Mouse (Mus musculus) adrenal gland, adult (tissue): ENCODE measurements at regions not wholly inside any gene's neighbourhood (a gene's known extent, or its start where the extent isn't known, plus 50 kb on each side); places are given as distances from the start of the nearest gene placed in this dataset.
A peak's percentile ranks its signal among the peaks of the same experiment; 100 is the strongest.
"Not testable (repeated sequence)": the region's sequence is repeated elsewhere in the genome, so short reads cannot be mapped to it uniquely, and the experiment has no call there.

Experiments used
- DNase-seq, 2 experiments: peaks; one replicate each; pipeline ENCODE4 v3.0.0; 2022 to 2023; ENCODE audit warnings: low spot score in 1 of 2; ENCODE audit not compliant: inconsistent age in 2 of 2

GRCm38 (mm10) chr17:55036142-55036541 lies 409.0 kb upstream of the St6gal2 start:
- peak; percentile 12 to 43 for DNase-seq

GRCm38 (mm10) chr17:55040216-55040615 lies 405.0 kb upstream of the St6gal2 start:
- DNase-seq, result not testable (repeated sequence)

- no peak for DNase-seq
These were observed 376.8 kb upstream of the St6gal2 start for GRCm38 (mm10) chr17:55068420-55068819.

DNA sequence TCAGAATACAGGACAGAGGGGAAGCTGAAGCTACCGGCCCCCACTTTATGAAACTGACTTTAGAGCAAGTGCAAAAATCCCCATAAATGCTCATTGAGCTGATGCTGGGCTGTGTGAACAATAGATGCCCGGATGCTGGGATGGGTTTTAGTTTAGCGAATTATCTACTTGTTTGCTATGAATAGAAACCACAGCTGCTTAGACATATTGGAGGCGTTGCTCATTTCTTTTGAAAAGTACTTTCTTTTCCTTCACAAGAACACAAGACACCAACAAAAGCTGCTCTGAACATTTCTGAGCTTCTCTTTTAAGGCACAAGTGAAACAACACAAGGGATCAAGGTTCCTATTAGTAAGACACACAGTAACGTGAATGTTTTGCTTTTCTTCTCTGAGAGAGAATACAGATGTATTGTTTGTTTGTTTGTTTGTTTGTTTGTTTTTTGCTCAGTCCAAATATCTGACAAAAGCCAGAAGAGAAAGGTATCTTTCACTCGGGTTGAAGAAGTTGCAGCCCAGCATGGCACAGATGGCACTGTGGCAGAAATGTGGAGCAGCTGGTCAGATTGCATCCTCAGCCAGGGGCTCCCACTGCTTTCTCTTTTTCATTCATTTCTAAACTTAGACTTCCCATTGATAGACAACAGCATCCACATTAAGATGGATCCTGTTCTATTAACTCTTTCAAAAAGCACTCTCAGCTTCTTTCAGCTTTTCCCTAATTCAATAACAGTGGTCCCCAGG lies 361.7 kb upstream of the St6gal2 start:
- no peak for DNase-seq

DNA sequence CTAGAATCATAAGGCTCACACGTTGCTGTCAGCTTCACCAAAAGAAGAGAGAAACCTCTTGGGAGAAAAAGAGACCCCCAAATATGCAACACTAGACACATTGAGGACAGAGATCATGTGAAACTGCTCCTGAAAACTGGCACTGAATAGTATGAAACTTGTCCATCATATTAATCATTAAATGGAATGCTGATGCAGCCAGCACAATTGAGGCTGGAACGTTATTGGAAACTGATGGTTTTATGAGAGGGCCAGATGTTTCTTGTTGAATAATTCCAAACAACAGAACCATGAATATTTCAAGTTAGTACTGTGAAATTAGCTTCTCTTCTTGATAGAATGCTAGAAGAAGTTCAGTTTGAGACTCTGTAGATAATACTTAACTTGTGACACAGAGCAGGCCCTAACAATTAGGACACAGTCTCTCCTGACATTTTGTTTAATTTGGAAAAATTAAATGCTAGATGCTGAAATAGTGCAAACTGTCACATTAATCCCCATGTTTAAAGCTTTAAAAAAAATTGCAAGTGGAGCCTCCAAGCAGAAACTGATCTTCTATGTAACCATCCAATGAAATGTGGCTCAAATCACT lies 354.4 kb upstream of the St6gal2 start:
- DNase-seq, result no peak

GRCm38 (mm10) chr17:55103470-55103869 lies 341.7 kb upstream of the St6gal2 start:
- peak in 1 of 2 experiments; percentile 38 for DNase-seq

DNA sequence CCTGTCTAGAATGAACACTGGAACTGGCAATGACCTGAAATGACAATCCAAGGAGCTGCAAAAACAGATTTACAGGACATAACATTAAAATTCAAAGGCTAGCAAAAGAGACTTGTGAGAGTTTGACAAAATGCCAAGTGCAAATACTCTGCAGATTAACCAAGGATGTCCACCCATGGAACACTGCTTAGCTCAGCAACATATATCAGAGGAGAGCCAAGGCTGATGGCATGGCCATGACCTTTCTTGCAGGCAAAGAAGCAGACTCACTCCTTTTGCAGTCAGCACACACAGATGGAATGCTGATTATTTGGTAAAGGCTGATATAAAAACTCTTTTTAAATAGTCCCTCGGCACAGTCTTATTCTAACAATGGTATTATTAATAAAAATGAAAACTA lies 320.3 kb upstream of the St6gal2 start:
- peak; percentile 85 to 89 for DNase-seq

DNA sequence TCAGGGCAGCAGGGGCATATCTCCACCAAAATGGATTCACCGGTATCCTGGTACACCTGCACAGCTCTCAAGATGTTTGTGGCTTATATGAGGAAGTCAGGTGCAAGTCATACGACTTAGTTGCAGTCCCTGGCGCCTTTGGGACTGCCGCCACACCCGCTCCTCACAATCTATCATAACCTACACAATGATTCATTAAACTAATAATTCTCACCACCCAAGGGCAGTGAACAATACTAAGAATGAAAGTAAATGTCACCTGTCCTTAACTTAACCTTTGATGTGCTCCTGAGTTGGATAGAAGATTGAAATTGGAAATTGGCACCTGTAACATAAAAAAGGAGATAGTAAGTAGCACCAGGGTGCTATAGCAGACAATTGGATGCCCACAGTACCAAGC lies 315.1 kb upstream of the St6gal2 start:
- DNase-seq, result not testable (repeated sequence)
